Mouse (Mus musculus) cortical plate, adult 2 months (tissue): ENCODE results near the gene Olfr1359.

ENCODE experiments used
- CTCF ChIP-seq: fragments of 200-500 bp; IDR thresholded peaks from 2 replicates; pipeline ENCODE4 v1.5.1; 2011; ENCODE audit warnings: mild to moderate bottlenecking, control low read depth, low read length; ENCODE audit not compliant: insufficient read depth; ENCODE audit errors: extremely low read depth
- POLR2A ChIP-seq: fragments of 200-500 bp; IDR thresholded peaks from 2 replicates; pipeline ENCODE4 v1.6.1; 2011; ENCODE audit warnings: mild to moderate bottlenecking, low read length, control low read depth; ENCODE audit not compliant: insufficient read depth; ENCODE audit errors: extremely low read depth

DNA sequence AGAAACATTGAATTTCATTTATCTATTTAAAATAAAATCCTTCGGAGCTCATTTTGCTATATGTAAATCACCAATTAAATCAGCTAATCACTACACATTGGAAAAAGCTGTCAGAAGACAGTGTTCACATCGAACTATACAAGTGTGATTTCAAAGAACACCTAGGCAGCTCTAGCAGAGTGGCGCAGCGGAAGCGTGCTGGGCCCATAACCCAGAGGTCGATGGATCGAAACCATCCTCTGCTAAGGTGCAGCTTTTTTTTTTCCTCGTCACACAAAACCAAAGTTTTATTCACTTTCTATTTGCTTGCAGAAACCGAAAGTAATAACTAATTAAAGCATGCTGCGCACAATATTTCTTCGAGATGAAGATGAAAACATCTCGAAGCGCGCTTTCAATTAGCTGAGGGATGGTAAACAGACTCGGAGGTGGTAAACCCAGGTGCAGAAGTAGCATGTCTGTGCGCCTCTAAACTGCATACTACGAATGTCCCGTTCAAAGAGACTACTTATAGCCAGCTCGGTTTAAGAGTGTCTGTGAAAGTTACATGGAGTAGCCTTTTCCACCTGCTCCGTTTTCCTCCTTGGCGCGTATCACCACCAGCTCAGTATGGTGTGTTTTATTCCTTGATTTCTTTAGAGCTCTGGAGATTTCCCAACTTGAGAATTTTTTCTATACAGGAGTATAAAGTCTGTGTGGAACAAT is 13.1 kb downstream of the Olfr1359 start:
- TF ChIP-seq POLR2A (no peak), CTCF (no peak)
